Mouse (Mus musculus): ENCODE data around the gene Slc22a12. TPM values are rescaled to one million over a fixed set of nuclear protein-coding genes. Genes with fewer than 3 reads are reported as not detected.

Slc22a12 gene
- total and polyA plus RNA-seq, 3 experiments: 0.17 to 1.2 (median 0.94) TPM

- no peak for DNase-seq (ENCODE audit: extremely low read depth)
- dilution Hi-C loops (cut with MboI; ENCODE audit: extremely low pct_ligation_motif_present, extremely low pct_unique_long_range_greater_than_20kb, low sequenced_read_pairs): no loop called here
- H3K4me3 ChIP-seq (replicated peaks in 1 of 3; ENCODE audit: low read depth in 2 of 3, low read length in 2 of 3, poor library complexity in 1 of 3): no peak overlapping the region
- H3K4me2 ChIP-seq (ENCODE audit: insufficient read depth, low read depth, poor library complexity, severe bottlenecking): no peak overlapping the region
- in situ Hi-C loops (cut with MboI; ENCODE audit: low pct_ligation_motif_present, low pct_unique_long_range_greater_than_20kb, low sequenced_read_pairs): no loop called here
- no peaks in the 10 kb centered on the region for H3K79me2 ChIP-seq (replicated peaks; ENCODE audit: control insufficient read depth, extremely low read depth, insufficient read depth, poor library complexity, severe bottlenecking)
- peaks cover 0 to 9% of the 10 kb centered on the region in 2 experiments; a peak in 1 of 4 replicates for H3K4me1 ChIP-seq (ENCODE audit: control insufficient read depth in 1 of 2, insufficient read depth in 2 of 2)
- no peak for TF ChIP-seq CHD2 (IDR thresholded peaks at IDR 0.05; ENCODE audit: low read length)
- TF ChIP-seq E2F4 (IDR thresholded peaks at IDR 0.05; ENCODE audit: insufficient replicate concordance, low read depth, low read length): no peak
- TF ChIP-seq USF2 (conservative IDR thresholded peaks at IDR 0.05; ENCODE audit: low read depth, low read length): no peak
- TF ChIP-seq HCFC1 (IDR thresholded peaks at IDR 0.05; ENCODE audit: low read depth, low read length): no peak
- no peak for TF ChIP-seq MAFK (IDR thresholded peaks at IDR 0.05; ENCODE audit: insufficient replicate concordance, low read length)
- TF ChIP-seq PAX5 (IDR thresholded peaks at IDR 0.05; ENCODE audit: low read length): no peak
- no peaks in the 10 kb centered on the region for H3K36me3 ChIP-seq (replicated peaks in 1 of 2; ENCODE audit: control insufficient read depth in 1 of 2, insufficient read depth in 1 of 2, low read length in 1 of 2)
- peaks cover 10% of the 10 kb centered on the region for H3K27me3 ChIP-seq (replicated peaks)
- H3K9me3 ChIP-seq (replicated peaks; ENCODE audit: low read length): peaks cover 3% of the 10 kb centered on the region
- H3K27ac ChIP-seq (ENCODE audit: insufficient read depth, low read depth): no peak overlapping the region
- no peak overlapping the region for H3K9ac ChIP-seq (ENCODE audit: insufficient read depth, low read depth)
Measured at GRCm38 (mm10) chr19:6527439-6527838, 15.4 kb downstream of the Slc22a12 start.

GRCm38 (mm10) chr19:6526010-6526409 lies 16.8 kb downstream of the Slc22a12 start:
- in situ Hi-C loops (cut with MboI; ENCODE audit: low pct_ligation_motif_present, low pct_unique_long_range_greater_than_20kb, low sequenced_read_pairs): no loop called here

GRCm38 (mm10) chr19:6525023-6525422 lies 17.8 kb downstream of the Slc22a12 start:
- Histone ChIP-seq H3K79me2 (replicated peaks; ENCODE audit: control insufficient read depth, extremely low read depth, insufficient read depth, poor library complexity, severe bottlenecking) (no peaks in the 10 kb centered on the region), H3K4me1 (ENCODE audit: control insufficient read depth in 1 of 2, insufficient read depth in 2 of 2) (peaks cover 0 to 9% of the 10 kb centered on the region in 2 experiments; a peak in 1 of 4 replicates), H3K4me3 (replicated peaks in 1 of 3; ENCODE audit: low read depth in 2 of 3, low read length in 2 of 3, poor library complexity in 1 of 3) (no peak overlapping the region), H3K4me2 (ENCODE audit: insufficient read depth, low read depth, poor library complexity, severe bottlenecking) (no peak overlapping the region), H3K27me3 (replicated peaks) (peaks cover 21% of the 10 kb centered on the region), H3K9me3 (replicated peaks; ENCODE audit: low read length) (no peaks in the 10 kb centered on the region), H3K27ac (ENCODE audit: insufficient read depth, low read depth) (no peak overlapping the region), H3K9ac (ENCODE audit: insufficient read depth, low read depth) (no peak overlapping the region), H3K36me3 (replicated peaks in 1 of 2; ENCODE audit: control insufficient read depth in 1 of 2, insufficient read depth in 1 of 2, low read length in 1 of 2) (no peaks in the 10 kb centered on the region)
- in situ Hi-C loops (cut with MboI; ENCODE audit: low pct_ligation_motif_present, low pct_unique_long_range_greater_than_20kb, low sequenced_read_pairs): no loop called here
- no peak for DNase-seq (ENCODE audit: extremely low read depth)
- no peak for TF ChIP-seq ETS1 (conservative IDR thresholded peaks at IDR 0.05; ENCODE audit: low read depth, low read length)
- TF ChIP-seq TCF12 (IDR thresholded peaks at IDR 0.05; ENCODE audit: low read depth, low read length): no peak
- no peak for TF ChIP-seq NRF1 (IDR thresholded peaks at IDR 0.05; ENCODE audit: low read depth, low read length)
- TF ChIP-seq MAZ (IDR thresholded peaks at IDR 0.05; ENCODE audit: low read depth, low read length): no peak
- TF ChIP-seq BHLHE40 (IDR thresholded peaks at IDR 0.05; ENCODE audit: low read depth, low read length): no peak
- TF ChIP-seq ZC3H11A (IDR thresholded peaks at IDR 0.05; ENCODE audit: low read depth, low read length): no peak
- TF ChIP-seq RAD21 (IDR thresholded peaks at IDR 0.05; ENCODE audit: low read depth, low read length): no peak
- TF ChIP-seq KAT2A (IDR thresholded peaks at IDR 0.05; ENCODE audit: insufficient replicate concordance, low read length): no peak
- TF ChIP-seq MYC (IDR thresholded peaks at IDR 0.05; ENCODE audit: low read depth, low read length): no peak
- TF ChIP-seq PAX5 (IDR thresholded peaks at IDR 0.05; ENCODE audit: low read length): no peak
- no peak for TF ChIP-seq POLR2A (IDR thresholded peaks at IDR 0.05; ENCODE audit: low read depth, low read length)
- no peak for TF ChIP-seq USF2 (conservative IDR thresholded peaks at IDR 0.05; ENCODE audit: low read depth, low read length)
- no peak for TF ChIP-seq EP300 (IDR thresholded peaks at IDR 0.05; ENCODE audit: low read length)
- no peak for TF ChIP-seq GABPA (IDR thresholded peaks at IDR 0.05; ENCODE audit: insufficient replicate concordance, low read depth, low read length)
- TF ChIP-seq NELFE (IDR thresholded peaks at IDR 0.05; ENCODE audit: low read depth, low read length): no peak
- no peak for TF ChIP-seq MEF2A (IDR thresholded peaks at IDR 0.05; ENCODE audit: borderline replicate concordance, low read depth, low read length)
- TF ChIP-seq RCOR1 (conservative IDR thresholded peaks at IDR 0.05; ENCODE audit: low read depth, low read length): no peak
- dilution Hi-C loops (cut with MboI; ENCODE audit: extremely low pct_ligation_motif_present, extremely low pct_unique_long_range_greater_than_20kb, low sequenced_read_pairs): no loop called here

More at GRCm38 (mm10) chr19:6526010-6526409, 16.8 kb downstream of the Slc22a12 start:
- H3K4me2 ChIP-seq (ENCODE audit: insufficient read depth, low read depth, poor library complexity, severe bottlenecking): no peak overlapping the region
- no peaks in the 10 kb centered on the region for H3K79me2 ChIP-seq (replicated peaks; ENCODE audit: control insufficient read depth, extremely low read depth, insufficient read depth, poor library complexity, severe bottlenecking)
- no peak for TF ChIP-seq MAFK (IDR thresholded peaks at IDR 0.05; ENCODE audit: insufficient replicate concordance, low read length)
- no peak for TF ChIP-seq RCOR1 (conservative IDR thresholded peaks at IDR 0.05; ENCODE audit: low read depth, low read length)
- TF ChIP-seq ETS1 (conservative IDR thresholded peaks at IDR 0.05; ENCODE audit: low read depth, low read length): no peak
- TF ChIP-seq KAT2A (IDR thresholded peaks at IDR 0.05; ENCODE audit: insufficient replicate concordance, low read length): no peak
- TF ChIP-seq ZKSCAN1 (IDR thresholded peaks at IDR 0.05; ENCODE audit: borderline replicate concordance, low read depth, low read length): no peak
- TF ChIP-seq MAZ (IDR thresholded peaks at IDR 0.05; ENCODE audit: low read depth, low read length): no peak
- no peak for TF ChIP-seq JUND (conservative IDR thresholded peaks at IDR 0.05; ENCODE audit: low read depth, low read length)
- no peak for TF ChIP-seq POLR2A (IDR thresholded peaks at IDR 0.05; ENCODE audit: low read depth, low read length)
- no peaks in the 10 kb centered on the region for H3K9me3 ChIP-seq (replicated peaks; ENCODE audit: low read length)
- no peak for DNase-seq (ENCODE audit: extremely low read depth)
- H3K9ac ChIP-seq (ENCODE audit: insufficient read depth, low read depth): no peak overlapping the region
- peaks cover 0 to 9% of the 10 kb centered on the region in 2 experiments; a peak in 1 of 4 replicates for H3K4me1 ChIP-seq (ENCODE audit: control insufficient read depth in 1 of 2, insufficient read depth in 2 of 2)
- H3K4me3 ChIP-seq (replicated peaks in 1 of 3; ENCODE audit: low read depth in 2 of 3, low read length in 2 of 3, poor library complexity in 1 of 3): no peak overlapping the region
- no peak overlapping the region for H3K27ac ChIP-seq (ENCODE audit: insufficient read depth, low read depth)
- no peaks in the 10 kb centered on the region for H3K36me3 ChIP-seq (replicated peaks in 1 of 2; ENCODE audit: control insufficient read depth in 1 of 2, insufficient read depth in 1 of 2, low read length in 1 of 2)
- dilution Hi-C loops (cut with MboI; ENCODE audit: extremely low pct_ligation_motif_present, extremely low pct_unique_long_range_greater_than_20kb, low sequenced_read_pairs): no loop called here
- peaks cover 20% of the 10 kb centered on the region for H3K27me3 ChIP-seq (replicated peaks)
